Mouse (Mus musculus) adrenal gland, postnatal 10 days (tissue): Measurements from ENCODE around the gene Snapc4. TPM values are rescaled to one million over a fixed set of nuclear protein-coding genes. Genes with fewer than 3 reads are reported as not detected.

Experiments used
- DNase-seq: peaks from one replicate; pipeline ENCODE4 v3.0.0; 2021; ENCODE audit warnings: mixed read lengths
- long read RNA-seq, 2 experiments: library from polyadenylated mRNA; stranded (forward); transcript quantifications; one replicate each; pipeline ENCODE4 v2.0.0; 2021
- total RNA-seq, 2 experiments: library from RNA; stranded (reverse); gene quantifications; 2 replicates each; pipeline ENCODE4 v1.2.3; 2021

Gene Snapc4
- 10 to 100 TPM; 19.6 to 33.0 TPM for total RNA-seq
- long read RNA-seq, experiment 1, partial matches to known transcripts = 1 of 1 reads
- long read RNA-seq, experiment 1, other reads (novel, unspliced or antisense) = 0 of 1 reads
- long read RNA-seq, experiment 2, full-length matches to known transcripts = 2 of 5 reads
- long read RNA-seq, experiment 2, partial matches to known transcripts = 2 of 5 reads
- long read RNA-seq, experiment 2, other reads (novel, unspliced or antisense) = 1 of 5 reads

- DNase-seq = peak; percentile 91
Observed at GRCm38 (mm10) chr2:26380131-26380771, at the start of gene Snapc4. TSS of gene Snapc4 (minus strand) at chr2:26380653.

- no peak for DNase-seq
Observed at GRCm38 (mm10) chr2:26429851-26430250, 49.4 kb upstream of the Snapc4 start.

DNA sequence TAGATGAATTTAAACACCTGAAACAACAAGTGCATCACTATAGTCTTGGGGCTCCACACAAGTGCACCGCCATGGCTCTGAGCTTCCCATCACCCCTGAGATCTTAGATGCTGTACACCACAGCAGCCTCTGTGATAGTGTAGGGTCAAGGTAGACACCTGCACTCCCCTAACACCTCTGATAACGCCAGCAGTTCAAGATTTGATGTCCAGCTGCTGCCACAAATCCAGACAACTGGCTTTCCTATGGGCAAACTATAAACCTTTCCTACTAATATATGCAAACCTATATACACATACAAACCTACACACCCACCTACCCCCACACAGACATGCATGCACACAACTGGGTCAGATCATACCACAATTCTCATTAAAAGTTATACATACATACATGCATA lies 44.1 kb upstream of the Snapc4 start:
- no peak for DNase-seq

DNA sequence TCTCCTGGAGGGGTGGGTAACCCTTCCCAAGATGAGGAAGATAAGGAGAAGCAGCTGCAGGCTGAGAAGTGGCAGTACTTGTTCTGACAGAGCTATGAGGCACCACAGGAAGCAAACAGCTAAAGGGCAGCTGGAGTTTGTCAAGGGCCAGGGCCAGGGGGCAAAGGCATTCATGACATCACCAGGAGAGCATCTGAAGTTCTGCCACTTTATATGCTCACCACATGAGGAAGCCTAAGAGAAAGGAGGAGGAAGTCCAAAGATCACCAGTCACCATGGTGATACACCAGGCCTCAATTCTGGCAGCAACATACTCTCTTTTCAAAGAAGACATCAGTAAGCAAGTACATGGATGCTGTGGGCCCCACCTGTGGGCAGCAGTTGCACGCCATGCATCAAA lies 42.6 kb upstream of the Snapc4 start:
- no peak for DNase-seq

DNA sequence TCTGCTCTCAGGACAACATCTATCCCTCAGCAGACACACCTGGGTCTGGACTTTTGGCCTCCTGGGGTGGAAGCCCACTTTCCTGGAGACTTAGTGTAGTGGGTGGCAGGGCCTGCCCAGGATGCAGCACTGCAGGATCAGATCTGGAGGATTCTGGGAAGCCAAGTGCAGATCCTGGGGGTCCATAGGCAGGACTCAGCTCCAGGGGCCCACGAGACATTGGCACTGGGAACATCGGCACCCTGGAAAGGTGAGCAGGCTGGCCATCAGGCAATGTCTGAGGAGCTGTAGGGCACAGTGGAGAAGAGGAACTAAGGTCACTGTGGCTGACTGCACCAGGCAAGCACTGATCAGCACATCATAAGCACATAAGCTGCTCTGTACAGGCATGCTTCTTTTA lies 41.5 kb upstream of the Snapc4 start:
- DNase-seq = no peak

GRCm38 (mm10) chr2:26418120-26418519 lies 37.7 kb upstream of the Snapc4 start:
- no peak for DNase-seq

DNA sequence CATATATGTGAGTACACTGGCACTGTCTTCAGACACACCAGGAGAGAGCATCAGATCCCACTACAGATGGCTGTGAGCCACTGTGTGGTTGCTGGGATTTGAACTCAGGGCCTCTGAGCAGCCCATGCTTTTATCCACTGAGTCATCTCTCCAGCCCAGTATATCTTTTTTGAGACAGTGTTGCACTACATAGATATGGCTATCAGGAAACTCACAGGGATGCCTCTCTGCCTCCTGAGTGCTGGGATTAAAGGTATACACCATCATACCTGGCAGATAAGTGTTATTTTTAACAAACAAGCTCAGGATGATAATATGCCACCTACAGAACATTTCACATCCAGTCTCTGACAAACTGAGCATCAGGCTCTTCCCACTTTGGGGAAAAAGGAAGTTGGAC lies 36.6 kb upstream of the Snapc4 start:
- DNase-seq = no peak

DNA sequence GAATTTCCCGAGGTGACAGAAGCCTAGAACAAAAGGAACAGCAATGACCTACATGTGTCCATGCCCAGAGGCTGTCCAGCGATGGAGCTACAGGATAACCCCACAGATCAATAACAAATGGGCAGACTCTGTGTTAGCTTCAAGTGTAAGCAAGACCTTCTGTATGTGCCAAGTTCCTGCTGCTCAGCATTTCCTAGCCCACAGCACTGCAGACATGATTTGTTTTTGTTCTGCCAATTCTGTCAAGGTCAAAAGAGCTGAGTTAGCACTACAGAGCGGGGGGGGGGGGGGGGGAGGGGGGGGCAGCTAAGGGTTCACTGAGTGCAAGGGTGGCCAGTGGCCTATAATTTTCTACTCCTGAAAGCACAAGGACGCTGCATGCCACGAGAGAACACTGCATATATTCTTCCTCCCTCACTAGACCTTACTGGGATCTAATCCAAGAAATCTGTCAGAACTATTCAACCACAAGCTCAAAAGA lies 30.5 kb upstream of the Snapc4 start:
- DNase-seq = peak; percentile 53

DNA sequence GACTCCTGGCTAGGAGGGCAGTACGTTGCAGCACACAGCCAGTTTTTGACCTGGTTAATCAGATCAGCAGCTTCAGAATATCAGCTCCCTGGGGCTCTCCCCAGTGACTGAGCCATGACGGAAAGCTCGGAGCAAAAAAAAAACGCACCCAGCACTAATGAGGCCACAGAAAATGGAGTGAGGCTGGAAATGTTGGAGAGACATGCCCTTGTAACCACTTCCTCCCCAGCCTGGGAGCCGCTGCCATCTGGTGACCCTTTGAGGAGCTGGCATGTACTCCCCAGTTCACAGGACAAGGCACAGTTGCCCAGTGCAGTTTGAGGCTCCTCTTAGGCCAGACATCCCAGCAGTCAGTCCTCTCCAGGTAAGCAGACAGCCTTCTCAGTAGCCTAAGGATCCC lies 29.6 kb upstream of the Snapc4 start:
- DNase-seq = peak; percentile 22

GRCm38 (mm10) chr2:26409362-26409761 lies 28.9 kb upstream of the Snapc4 start:
- no peak for DNase-seq

DNA sequence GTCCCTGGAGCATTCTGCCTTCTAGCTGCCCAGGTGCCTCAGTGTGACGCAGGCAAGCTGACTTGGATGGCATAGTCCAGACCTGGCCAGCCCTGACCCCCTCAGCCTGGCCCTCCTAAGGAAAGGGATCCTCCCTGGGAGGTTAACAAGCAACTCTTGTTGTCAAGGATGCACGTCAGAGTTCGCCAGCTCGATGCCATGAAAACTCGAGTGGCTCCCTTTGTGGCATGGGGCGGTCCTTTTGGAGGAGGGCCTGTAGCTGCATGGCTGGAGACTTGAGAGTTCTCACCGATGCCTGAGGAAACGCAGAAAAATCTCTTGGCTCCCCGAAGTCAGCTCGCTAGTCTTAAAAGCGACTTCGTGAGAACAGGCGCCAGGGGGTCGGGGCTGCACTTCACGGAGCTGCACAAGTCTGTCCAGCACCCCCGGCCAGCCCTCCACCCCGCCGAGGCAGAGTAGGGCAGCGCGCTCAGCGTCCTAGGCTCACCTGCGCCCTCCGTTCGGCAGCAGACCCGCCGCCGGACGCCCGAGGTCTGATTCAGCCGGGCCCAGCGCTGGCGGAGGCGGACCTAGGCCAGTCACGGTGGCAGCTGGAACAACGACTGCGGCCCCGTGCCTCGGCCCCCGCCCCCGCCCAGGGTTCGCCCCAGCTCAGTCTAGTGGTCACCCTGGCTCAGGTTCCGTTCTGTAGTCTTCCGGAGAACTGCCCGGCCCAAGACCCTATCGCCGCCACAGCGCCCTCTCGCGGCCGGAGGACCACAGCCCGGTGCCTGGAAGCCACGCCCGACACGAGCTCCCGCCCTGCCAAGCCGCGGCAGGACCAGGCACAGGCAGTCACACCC lies 28.3 kb upstream of the Snapc4 start, which contains the start of gene Inpp5e:
TSS of gene Inpp5e (minus strand) at position 689 of the 842 bp plus-strand sequence.
- peak; percentile 100 for DNase-seq

- DNase-seq = no peak
Observed at GRCm38 (mm10) chr2:26403306-26403705, 22.9 kb upstream of the Snapc4 start.

DNA sequence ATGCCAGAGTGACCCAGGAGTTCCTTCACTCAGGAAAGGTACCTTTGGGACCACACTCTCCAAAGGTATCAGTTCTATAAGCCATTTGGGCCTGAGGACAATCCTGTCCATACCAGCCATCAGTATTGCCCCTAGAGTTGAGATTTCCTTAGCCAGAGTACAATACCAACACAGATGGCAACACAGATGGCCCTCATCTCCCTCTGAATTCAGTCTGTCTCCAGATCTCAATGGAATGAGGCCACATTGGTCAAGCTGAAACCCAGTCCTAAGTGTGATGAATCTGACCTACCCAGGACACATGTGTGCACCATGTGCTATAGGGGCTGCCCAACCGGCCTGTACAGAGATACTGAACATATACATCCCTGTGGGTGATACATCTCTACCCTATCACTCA lies 21.8 kb upstream of the Snapc4 start:
- DNase-seq = no peak

- no peak for DNase-seq
Observed at GRCm38 (mm10) chr2:26401023-26401422, 20.6 kb upstream of the Snapc4 start.

DNA sequence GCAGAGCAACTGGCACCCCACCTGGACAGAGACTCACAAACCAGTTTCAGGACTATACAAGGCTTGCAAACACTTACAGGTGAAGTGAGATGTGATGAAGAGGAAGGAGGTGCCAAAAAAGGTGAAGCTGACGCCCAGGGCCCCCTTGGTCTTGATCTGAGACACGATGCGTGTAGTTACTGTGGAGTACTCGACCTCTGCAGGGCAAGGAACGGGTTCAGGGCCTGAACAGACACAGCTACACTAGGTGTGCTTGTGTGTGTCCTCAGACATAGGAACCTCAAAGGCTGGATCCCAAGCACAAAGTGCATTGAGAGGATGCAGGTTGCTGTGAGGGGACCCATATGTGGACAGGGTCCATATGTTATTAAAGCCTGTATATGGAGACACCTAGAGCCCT lies 19.8 kb upstream of the Snapc4 start:
- no peak for DNase-seq

GRCm38 (mm10) chr2:26399647-26400046 lies 19.2 kb upstream of the Snapc4 start:
- no peak for DNase-seq

GRCm38 (mm10) chr2:26398978-26399377 lies 18.5 kb upstream of the Snapc4 start:
- no peak for DNase-seq

- no peak for DNase-seq
Observed at GRCm38 (mm10) chr2:26391617-26392016, 11.2 kb upstream of the Snapc4 start.

- DNase-seq = no peak
Observed at GRCm38 (mm10) chr2:26390954-26391353, 10.5 kb upstream of the Snapc4 start.

- peak; percentile 94 for DNase-seq
Observed at GRCm38 (mm10) chr2:26389154-26389690, 8.8 kb upstream of the Snapc4 start, which contains the start of the genes Entr1 and Pmpca. TSS of gene Entr1 (minus strand) at chr2:26389316. TSS of gene Pmpca (plus strand) at chr2:26389339.

- DNase-seq = peak; percentile 59
Observed at GRCm38 (mm10) chr2:26388682-26389153, 8.3 kb upstream of the Snapc4 start.

DNA sequence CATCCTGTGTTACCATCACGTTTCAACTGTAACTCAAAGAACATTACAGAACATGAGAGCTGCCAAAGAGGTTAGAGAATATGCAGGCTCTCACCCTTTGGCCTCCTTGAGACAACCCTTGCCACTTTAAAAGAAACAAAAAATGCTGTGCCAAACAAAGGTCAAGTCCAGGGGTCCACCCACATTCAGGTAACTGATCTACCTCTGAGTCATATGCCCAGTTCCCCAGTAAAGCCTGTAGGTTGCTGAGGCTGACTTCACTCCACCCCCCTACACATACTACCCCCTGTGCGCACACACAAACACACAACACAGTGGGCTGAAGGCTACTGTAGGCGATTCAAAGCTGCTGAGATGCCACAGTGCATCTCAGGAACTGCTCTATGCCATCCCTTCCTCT lies 7.3 kb upstream of the Snapc4 start:
- no peak for DNase-seq
